Mouse (Mus musculus) retina, postnatal 7 days (tissue): ENCODE data around the gene Rars2.
"Not testable (repeated sequence)": the region's sequence is repeated elsewhere in the genome, so short reads cannot be mapped to it uniquely, and the experiment has no call there.

ENCODE experiments used
- DNase-seq: peaks from one replicate; pipeline ENCODE4 v3.0.0-alpha.2; 2012; ENCODE audit warnings: low read depth, low spot score

Gene Rars2

DNA sequence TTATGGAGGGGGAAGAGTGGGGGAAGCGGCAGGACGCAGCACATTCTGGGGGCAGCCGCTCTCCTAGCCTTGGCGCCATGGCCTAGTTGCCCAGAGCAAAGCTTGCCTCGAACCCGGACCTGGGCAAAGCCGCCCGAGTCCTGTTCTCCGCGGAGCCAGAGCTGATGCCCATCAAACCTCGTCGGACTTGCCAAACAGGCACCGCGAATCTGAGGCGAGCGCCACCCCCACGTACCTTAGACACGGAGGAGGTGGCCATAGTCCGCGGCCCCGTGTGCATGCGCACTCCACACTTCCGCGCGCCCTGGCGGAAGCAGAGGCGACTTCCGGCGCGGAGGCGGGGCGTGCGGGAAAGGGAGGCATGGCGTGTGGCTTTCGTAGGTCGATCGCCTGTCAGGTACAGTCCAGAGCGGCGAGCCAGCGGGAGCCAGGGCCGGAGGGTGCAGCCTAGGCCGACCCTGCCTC, at the start of gene Rars2, which contains the start of gene Orc3:
Rars2 (plus strand) TSS at position 328 of the 465 bp plus-strand sequence.
Orc3 (minus strand) TSS at position 315 of the 465 bp plus-strand sequence.
- DNase-seq = peak; percentile 85

DNA sequence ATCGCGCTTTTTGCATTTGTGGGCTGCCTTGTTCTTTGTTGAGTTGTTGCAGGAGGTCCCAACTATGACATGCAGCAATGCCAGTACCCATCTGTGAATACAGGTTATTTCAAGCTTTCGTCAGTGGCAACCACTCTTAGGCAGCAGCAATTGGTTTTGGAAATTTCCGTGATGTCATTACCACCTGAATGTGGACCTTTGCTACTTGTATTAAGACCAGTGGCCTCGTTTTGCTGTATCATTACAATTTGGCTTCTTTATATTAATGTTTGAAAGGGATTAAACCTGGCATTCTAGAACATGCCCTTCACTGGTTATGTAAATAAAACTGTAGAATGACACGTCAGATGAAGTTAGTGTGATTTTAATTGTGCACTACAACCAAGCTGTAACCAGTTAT, 48.5 kb upstream of the Rars2 start:
- DNase-seq = no peak

DNA sequence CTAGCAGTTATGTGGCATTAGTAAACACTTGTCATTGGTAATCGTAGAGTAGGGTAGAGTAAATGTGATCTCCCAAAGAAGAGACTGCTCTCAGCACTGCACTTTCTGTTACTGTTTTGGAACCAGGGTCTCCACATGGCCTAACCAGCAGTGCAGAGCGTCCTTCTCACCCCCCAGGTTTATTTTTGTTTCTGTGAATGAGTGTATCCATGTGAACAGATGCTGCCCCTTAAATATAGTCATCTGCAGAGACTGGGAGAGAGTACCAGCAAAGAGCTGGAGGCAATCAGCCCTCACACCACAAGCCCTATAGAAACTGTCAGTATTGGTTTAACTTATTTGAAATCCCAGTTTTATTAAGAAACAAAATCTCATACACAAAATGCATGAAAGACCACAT, 41.9 kb upstream of the Rars2 start:
- DNase-seq = no peak

DNA sequence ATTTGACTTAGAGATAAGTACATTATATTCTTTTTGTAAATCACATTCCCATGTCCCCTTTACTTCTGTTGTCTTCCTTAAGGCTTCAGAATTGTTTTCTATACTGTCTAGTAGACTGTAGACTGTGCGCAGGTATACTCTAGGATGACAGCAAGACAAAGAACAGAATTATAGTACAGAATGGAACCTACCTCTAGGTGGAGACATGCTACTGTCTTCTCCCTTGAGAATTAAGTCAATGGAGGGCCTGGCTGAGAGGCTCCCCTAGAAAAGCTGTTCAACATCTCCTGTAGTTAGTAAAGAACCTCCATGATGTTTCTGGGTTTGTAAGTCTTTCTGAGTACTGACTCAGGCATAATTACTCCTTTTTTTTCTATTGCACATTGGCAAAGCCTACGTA, 37.7 kb upstream of the Rars2 start:
- peak; percentile 9 for DNase-seq

DNA sequence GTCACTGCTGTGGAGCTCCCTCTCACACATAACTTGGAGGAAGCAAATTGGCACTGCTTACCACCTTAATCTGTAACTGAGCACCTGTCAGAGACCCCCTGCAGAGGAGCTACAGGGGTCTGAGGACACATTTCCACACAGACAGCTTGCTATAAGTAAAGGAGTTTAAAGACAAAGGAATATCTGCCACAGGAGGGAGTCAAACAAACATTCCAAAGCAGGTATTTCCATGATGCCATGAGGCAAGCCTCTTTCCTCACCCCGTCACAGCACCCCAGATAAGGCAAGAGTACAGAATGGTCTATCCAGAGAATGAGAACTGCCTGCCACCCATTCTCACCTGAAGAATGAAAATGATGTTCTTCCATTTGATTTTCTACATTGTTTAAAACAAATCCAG, 35.5 kb upstream of the Rars2 start:
- no peak for DNase-seq

DNA sequence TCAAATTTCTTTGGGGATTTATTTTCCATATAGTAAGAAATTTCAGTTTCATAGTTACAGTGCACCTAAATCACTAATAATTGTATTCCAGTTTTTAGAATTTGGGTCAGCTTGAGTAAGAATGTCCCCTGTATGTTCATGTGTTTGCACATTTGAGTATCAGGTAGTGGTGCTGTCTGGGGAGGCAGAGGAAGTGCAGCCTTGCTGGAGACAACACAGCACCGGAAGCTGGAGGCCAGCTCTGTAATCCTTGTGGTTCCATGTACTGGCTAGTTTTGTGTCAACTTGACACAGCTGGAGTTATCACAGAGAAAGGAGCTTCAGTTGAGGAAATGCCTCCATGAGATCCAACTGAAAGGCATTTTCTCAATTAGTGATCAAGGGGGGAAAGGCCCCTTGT, 33.3 kb upstream of the Rars2 start:
- DNase-seq = not testable (repeated sequence)

DNA sequence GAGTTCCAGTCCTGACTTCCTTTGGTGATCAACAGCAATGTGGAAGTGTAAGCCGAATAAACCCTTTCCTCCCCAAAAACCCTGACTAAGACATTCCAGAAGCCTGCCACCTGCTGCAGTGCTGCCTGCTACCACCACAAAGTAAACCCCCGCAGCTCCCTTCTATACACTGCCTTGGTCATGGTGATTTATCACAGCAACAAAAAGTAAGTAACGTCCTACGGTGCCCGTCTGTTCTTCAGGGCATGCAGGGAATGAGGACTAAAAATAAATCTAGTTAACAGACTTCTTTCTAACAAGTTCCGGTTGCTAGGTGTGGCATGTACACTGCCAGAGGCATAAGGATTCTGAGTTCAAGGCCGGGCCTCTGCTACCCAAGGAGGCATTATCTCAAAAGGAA, 32.8 kb upstream of the Rars2 start:
- no peak for DNase-seq

DNA sequence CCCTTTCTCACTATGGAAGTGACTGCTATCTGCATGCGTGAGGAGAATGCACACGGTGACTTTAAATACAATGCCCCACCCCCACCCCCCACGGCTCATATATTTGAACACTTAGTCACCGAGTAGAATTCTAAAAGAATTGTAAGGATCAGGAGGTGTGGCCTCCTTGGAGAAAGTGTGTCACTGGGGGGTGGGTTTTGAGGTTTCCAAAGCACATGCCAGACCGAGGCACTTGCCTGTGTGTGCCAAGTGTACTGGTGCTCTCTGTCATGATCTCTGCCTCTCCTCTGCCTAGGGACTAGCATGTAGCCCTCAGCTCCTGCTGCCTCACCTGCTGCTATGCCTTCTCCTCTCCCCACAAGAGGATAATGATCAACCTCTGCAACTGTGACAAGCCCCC, 32.3 kb upstream of the Rars2 start:
- no peak for DNase-seq

DNA sequence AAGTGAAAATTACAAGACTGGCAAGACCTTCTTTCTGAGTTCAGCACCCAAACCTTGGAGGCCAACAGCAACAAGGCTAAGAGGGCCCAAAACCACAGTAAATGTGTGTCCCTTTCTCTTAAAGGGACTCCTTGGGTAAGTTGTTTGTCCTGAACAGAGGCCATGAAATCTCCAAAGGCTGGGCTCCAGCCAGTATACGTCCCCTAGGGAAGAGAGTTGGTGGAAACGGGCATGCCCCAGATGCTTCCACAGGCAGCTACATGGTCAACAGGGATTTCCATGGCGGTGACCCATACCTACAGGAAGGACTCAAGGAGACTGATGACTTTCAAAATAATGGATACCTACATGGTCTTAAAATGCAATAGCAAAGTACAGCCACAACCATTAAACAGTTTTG, 31.3 kb upstream of the Rars2 start:
- DNase-seq = no peak

DNA sequence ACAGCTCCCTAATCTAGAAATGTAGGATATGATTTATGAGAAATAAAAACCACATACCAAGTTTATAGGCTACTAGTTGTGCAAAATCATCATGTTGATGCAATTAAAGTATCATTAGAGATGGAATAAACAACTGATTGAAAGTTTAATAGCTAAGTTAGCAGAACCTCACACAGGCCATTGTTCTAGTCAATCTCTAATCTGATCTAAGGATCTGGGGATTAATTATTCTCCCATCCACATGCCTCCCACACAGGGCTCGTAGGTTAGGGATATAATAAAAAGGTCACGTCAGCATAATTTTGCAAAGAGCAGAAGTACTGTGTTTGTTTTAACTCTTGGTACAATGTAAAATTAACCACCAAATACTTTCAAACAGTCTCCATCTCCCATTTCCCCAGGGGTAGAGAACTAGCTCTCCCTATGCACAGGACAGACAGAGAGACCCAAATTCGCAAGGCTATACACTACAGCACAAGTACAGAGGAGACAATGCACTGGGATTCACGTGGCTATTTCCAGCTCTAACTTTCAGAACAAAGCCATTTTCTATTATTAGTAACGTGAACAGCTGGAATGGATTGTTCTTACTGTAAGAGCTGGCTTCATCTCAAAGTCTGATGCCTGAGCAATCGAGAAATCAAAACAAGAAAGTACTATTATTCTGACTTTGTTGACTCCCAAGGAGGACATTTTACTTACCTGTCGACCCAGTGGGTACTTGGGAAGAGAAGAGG, 29.7 kb upstream of the Rars2 start:
- DNase-seq = no peak

DNA sequence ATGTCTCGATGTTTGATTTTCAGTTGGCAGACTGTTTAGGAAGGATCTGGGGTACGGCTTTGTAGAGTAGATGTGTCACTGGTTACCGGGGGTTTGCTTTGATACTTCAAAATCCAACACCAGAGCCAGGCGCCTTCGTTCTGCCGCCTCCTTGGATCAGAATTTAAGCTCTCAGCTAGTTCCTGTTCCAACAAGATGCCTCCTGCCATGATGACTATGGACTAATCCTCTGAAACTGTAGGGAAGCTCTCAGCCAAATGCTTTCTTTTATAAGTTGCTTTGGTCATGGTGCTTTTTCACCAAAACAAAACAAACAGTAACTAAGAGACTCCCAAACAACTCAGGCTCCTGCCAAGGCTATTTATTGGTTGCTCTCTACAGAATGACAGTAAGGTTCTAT, 11.6 kb upstream of the Rars2 start:
- no peak for DNase-seq

DNA sequence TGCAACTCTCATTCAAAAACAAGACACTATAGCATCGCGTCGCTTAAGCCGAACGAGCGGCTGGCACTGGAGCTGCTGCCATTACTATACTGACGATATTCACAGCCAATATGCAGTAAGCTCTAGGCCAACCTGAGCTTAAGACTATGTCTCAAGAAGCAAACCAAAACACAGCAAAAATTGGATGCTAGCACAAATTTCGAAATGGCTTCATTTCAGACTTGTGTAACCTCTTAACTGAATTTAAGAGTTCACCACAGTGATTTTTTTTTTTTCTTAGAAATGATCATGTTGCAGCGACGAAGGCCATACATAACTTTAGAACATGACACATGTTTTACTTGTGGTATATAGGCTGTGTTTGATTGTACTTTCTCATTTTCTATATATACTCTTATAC, 8.1 kb upstream of the Rars2 start:
- no peak for DNase-seq

DNA sequence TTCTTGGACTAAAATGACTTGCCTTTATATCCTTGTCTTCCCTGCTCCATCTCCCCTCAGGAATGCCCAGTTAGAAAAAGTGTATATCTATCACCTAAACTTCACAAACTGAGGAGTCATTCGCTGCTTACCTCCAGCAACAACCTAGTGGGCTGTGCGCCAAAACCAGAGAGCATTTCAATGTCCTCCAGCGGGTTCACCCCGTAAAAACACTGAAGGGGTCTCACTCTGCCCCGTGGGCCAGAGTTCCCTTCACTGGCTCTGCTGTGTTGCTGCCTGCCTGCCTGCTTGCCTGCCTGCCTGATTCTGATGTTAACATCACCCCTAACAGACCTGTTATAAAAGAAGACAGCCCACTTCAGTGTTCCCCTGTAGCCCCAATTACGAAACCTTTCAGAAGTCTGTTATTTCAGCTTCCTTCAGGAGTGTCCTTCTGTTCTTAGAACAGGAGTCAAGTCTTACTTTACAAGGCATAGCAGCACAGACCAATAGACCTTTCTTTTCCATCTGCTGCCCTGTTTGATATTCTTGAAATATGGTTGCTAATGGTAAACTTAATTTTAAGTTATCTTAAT, 1.1 kb upstream of the Rars2 start:
- no peak for DNase-seq

DNA sequence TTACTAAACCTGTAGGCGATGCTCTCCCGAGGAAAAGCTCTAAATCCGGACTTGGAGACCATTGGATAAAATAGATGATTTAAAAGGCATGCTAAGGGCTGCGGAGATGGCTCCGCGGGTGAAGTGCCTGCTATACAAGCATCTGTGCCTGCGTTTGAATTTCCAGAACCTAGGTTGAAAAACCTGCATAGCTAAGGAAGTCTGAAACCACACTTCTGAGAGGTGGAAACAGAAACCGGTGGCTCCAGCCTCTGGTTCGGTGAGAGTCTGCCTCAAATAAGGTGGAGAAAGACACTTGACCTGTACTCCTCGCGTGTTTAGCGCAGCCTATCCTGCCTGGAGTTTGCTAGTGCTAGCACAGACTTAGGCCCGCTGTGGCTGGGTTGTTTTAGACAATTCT, 546 bp downstream of the Rars2 start:
- no peak for DNase-seq

DNA sequence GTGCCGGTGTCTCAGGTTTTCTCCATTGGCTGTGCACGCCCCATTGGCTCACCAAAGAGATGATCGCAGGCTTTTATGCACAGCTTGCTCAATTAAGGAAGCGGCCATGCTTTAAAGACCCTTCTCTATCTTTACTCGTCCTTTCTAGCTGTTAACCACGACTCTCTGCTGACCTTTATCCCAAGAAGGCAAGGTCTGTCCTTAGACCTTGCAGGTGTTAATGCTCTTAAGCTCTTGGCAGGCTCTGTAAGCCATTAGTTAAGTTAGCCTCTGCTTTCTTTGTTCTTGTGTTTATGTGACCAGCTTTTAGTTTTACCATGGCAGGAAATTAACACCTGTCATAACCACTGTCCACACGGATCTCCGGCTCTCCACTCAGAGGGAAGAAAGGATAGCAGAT, 1.4 kb downstream of the Rars2 start:
- no peak for DNase-seq

DNA sequence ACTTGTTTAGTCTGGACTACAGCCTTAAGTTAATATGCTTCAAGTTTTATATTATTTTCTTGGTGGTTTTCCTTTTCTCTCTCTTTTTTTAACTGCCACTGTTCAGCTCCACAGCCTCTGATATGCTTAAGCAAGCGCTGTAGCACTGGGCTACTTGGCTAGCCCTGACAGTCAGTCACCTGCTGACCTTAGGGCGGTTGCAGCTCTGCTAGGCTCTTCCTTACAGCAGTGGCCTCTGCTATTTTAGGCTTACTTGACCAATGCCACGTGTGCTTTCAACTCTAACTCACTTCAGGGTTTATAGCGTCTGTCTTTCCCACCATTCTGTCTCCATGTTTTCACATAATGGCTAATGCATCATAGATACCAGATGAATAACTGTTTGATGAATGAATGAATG, 10.8 kb downstream of the Rars2 start:
- no peak for DNase-seq

DNA sequence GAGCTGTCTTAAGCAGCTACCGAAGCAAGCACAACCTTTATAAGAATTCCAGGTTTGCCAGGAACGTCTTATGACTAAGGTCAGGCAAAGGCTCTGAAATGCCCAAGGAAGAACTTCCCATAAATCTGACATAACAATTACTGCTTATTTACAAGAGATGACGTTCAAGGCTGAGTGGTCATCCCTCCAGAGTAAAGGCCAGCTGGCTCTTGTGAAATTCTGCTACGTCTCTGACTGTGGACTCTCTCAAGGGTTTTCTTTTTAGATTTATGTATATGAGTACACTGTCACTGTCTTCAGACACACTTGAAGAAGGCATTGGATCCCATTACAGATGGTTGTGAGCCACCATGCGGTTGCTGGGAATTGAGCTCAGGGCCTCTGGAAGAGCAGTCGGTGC, 11.6 kb downstream of the Rars2 start:
- DNase-seq = no peak

DNA sequence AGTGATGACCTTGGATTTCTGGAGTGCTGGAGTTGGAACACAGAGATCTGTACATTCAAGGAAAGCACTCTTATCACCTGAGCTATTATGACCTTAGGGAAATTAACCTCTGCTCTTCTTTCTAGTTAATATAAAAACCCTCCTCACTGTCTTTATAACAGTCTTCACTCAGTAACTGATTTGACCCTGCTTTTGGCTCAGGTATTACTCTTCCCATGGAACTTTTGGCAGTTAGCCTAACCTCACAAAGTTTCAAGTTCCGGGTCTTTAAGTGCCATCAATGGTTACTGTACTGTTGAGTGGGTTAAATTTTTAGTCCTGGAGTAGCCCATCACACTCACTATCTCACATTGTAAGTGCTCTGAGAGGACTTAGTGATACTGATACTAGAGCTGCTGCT, 15.2 kb downstream of the Rars2 start:
- DNase-seq = no peak

DNA sequence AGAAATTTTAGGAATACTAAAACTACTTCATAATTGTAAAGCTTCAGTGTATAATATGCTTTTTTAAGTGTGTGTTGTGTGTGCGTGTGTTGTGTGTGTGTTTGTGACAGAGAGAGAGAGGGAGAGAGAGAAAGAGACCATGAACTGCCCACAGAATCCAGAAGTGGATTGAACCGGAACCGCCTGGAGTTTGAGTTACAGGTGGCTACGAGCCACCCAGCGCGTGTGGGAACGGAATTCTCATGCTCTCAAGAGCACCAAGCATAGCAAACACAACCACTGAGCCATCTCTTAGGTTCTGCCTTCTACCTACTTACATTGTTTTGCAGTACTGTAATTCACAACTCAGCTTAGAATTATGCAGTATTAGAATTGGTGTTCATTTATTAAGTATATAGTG, 19.4 kb downstream of the Rars2 start:
- DNase-seq = no peak

DNA sequence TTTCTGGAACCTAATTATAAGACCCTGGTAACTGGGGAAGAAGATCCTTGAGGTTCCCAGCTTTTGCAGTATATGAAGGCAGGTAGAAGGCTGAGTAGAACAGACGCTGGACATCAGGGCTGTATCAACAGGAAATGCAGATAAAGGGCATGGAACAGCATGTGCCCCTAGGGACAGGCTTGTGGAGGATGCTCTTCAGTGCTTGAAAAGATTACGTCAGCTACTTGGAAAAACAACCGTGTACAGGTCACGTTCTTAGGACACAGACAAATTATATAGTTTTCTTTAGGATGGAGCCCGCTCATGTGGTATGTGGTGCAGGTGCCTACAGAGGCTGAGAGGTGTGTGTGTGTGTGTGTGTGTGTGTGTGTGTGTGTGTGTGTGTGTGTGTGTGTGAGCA, 21.3 kb downstream of the Rars2 start:
- DNase-seq = no peak

DNA sequence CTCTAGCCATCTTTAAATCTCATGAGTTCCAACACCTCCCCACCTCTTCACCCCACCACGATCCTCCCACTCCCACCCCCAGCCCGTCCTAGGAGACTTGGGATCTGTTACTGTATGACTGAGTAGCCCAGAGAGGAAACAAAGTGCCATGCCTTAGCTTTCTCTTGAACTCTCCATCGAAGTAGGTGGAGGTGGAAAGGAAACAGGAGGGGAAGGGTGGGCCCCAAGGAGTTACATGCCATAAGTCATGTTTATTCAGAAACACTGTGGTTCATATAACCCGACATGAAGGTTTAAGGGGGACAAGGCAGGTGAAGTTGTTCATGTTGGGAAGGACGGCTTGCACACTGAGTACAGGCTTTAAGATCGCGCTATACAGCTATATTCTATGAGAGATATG, 22.6 kb downstream of the Rars2 start:
- DNase-seq = no peak

DNA sequence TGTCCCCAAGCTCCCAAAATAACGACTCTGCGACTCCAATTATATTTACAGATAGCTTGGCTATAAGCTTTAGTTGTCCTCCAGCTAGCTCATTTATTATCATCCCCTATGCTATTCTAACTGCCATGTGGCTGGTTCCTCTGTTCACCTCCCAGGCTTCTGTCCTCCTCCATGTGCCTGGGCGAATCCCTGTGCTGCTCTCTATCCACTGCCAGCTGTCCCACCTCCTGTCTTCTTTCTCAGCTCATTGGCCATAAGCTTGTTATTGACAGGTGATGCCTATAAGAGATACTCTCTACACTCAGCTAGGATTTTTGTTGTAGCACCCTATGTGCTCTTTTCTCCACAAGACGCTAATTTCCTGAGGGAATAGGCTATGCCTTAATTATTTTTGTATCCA, 23.1 kb downstream of the Rars2 start:
- DNase-seq = no peak

DNA sequence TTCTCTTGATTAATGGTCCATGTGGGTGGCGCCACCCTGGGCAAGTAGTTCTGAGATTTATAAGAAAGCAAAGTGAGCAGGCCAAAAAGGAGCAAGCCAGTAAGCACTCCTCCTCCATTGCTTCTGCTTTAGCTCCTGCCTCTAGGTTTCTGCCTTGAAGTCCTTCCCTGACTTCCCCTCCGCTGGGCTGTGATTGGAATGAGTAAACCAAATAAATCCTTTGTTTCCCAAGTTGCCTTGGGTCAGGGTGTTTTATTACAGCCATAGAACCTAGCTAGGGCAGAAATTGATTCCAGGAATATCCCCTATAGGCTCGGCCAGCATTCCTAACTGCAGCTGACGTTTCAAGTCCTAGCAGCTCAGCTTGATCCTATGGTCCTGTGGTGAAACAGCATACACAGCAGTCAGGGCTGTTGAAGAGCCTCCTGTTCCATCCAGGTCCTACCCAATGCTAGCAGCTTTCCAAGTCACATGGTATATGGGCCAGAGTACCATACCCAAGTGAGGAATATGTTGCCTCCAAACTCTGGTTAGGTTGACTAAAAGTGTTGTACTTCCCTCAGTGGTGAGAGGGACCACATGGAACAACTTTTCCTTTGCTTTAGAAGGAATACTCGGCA, 25.1 kb downstream of the Rars2 start:
- DNase-seq = no peak
